Mouse (Mus musculus): ENCODE measurements around the gene Ago4.

- no peak for TF ChIP-seq TAL1 (IDR thresholded peaks at IDR 0.05; ENCODE audit: low read length)
- no peak for TF ChIP-seq GATA1 (IDR thresholded peaks at IDR 0.05; ENCODE audit: low read length)
Measured at GRCm38 (mm10) chr4:126526164-126526563, 7.1 kb downstream of the Ago4 start.
